Mouse (Mus musculus): ENCODE results near the gene Smc3.
"Not testable (repeated sequence)": the region's sequence is repeated elsewhere in the genome, so short reads cannot be mapped to it uniquely, and the experiment has no call there.

Gene Smc3

DNA sequence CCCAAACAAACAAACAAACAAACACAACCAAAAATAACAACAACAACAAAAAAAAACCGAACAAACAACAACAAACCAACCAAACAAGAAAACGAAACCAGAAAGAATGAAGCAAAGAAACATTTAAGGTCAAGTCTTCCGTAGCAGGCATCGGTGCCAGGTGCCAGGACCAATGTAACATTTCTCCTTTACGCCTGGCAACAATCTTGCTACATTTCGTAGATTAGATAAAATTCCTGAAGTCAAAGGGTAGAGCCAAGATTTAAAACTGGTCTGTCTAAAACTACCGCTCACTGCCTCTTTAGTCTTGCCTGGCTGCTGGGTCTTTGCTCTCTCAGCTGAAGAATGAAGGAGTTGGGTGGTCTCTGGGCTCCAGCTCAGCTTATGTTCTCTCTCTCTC, 24.1 kb upstream of the Smc3 start:
- no peak for DNase-seq (ENCODE audit: low spot score in 2 of 2)

DNA sequence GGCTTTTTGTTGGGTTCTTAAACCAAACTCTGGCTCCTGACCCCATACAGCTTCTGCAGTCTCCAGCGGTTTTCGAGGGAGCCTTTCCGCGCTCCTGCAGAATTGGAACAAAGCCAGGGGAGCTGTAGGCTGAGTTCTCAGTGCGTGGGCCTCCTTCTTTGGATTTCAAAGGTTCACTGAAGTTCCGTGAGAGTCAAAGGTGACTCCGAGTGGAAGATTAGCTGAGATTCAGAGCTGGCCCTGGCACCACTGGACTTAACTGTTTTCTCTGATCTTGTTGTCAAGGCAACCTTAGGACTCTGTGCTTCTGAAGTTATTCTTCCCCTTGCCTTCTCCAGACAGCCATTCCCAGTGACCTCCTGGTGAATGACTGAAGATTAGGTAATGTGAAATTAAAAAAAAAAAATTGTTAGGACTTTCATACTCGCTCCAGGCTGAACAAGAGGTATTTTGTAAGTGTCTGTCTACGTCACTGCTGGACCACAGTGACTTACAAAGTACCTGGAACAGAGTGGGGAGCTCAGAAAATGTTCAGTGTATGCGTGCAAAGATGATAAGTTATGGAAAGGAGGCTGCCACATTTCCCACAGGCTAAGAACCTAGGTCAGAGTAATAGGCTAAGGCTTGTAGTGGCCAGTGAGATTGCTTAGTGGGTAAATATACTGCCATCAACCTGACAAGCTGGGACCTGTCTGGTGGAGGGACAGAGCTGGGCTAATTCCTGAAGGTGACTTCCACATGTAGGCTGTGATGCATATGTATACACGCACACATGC, 23.0 kb upstream of the Smc3 start:
- DNase-seq (ENCODE audit: low spot score in 2 of 2): no peak

DNA sequence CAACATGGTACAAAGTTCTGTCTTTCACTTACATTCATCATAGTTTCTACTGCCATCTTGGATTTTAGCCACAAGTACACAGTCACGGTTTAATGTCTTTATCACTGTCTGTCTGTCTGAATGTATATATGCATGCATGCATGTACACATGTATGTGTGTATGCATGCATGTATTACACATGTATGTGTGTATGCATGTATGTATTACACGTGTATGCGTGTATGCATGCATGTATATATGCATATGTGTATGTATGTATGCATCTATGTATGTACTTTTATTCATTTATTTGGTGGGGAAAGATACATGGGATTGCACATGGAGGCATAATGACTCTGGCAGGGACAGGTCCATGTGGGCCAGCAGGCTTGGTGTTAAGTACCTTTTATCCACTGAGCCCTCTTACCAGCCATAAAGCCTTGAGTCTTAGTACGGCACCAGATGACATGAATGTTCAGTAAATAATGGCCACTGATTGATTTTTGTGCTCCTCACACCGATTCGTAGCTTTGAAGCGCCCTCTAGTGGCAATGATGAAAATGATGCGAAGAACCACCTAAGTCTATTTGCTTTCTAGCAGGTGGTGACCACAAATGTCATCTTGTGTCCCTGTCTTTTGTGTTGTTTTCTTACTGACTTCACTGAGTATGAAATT, 21.5 kb upstream of the Smc3 start:
- DNase-seq (ENCODE audit: low spot score in 2 of 2): peak in 1 of 2 experiments; percentile 55

DNA sequence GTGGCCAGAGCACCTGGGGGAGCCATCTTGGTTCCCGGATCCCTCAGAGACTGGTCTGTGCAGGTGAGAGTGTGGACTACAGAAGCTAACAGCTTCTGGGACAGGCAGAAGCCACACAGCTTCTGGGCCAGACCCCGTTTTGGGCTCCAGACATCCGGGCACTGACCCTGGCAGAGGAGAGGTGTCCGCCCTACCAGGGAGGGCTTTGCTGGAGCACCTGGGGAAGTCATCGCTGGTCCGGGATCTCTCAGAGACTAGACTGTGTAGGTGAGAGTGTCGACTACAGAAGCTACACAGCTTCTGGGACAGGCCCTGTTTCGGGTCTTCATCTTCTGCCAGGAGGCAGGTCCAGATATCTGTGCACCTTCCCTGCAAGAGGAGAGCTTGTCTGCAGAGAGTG, 19.9 kb upstream of the Smc3 start:
- not testable (repeated sequence) for DNase-seq (ENCODE audit: low spot score in 2 of 2)

DNA sequence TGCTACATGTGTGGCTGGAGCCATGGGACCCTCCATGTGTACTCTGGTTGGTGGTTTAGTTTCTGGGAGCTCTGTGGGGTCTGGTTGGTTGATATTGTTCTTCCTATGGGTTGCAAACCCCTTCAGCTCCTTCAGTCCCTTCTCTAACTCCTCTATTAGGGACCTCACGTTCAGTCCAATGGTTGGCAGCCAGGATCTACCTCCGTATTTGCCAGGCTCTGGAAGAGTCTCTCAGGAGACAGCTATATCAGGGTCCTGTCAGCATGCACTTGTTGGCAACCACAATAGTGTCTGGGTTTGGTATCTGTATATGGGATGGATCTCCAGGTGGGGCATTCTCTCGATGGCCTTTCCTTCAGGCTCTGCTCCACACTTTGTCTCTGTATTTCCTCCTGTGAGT, 12.5 kb upstream of the Smc3 start:
- DNase-seq (ENCODE audit: low spot score in 2 of 2): not testable (repeated sequence)

DNA sequence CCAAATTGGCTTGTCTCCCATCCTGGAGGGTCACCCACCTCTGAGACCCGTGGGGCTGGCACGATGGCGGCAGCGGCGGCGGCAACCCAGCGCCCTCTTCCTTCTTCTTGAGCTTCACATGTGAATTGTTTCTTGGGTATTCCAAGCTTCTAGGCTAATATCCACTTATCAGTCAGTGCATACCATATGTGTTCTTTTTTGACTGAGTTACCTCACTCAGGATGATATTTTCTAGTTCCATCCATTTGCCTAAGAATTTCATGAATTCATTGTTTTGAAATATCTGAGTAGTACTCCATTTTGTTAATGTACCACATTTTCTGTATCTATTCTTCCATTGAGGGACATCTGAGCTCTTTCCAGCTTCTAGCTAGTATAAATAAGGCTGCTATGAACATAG, 11.2 kb upstream of the Smc3 start, which contains the start of gene Nutf2-ps1:
Gene Nutf2-ps1 (minus strand): TSS at position 101 of the 400 bp plus-strand sequence.
- DNase-seq (ENCODE audit: low spot score in 2 of 2): not testable (repeated sequence)

DNA sequence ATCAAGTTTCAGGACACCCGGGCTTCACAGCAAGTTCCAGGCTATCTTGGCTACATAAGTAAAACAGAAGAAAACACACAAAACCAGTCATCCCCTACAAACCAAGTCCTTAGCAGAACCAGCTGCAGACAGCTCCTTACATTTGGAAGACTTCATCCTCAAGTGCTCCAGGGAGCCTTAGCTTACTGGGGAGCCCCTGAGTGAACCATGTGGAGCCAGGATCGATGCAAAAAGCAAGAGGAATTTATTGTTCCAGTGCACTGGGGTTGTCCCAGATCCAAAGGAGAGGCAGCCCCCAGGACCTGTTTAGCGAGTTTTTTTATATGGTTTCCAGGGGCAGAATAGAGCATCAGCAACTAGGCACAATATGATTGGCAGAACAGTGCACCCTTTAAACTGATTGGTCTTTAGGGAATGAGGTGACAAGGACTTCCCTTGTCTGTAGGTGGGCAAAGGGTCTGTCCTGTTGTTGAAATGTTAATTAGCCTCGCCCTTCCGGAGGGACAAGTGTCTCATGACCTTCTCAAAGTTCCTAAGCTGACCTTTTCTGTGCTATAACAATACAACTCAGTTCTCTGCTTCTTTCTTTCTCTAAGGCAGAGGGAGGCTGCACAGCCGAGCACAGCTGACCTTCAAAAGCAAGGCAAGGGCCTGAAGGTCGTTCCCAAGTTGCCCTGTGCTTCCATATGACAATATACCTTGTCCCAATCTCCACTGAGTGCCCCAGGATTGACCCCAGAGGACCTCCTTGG, 3.3 kb upstream of the Smc3 start:
- no peak for DNase-seq (ENCODE audit: low spot score in 2 of 2)

DNA sequence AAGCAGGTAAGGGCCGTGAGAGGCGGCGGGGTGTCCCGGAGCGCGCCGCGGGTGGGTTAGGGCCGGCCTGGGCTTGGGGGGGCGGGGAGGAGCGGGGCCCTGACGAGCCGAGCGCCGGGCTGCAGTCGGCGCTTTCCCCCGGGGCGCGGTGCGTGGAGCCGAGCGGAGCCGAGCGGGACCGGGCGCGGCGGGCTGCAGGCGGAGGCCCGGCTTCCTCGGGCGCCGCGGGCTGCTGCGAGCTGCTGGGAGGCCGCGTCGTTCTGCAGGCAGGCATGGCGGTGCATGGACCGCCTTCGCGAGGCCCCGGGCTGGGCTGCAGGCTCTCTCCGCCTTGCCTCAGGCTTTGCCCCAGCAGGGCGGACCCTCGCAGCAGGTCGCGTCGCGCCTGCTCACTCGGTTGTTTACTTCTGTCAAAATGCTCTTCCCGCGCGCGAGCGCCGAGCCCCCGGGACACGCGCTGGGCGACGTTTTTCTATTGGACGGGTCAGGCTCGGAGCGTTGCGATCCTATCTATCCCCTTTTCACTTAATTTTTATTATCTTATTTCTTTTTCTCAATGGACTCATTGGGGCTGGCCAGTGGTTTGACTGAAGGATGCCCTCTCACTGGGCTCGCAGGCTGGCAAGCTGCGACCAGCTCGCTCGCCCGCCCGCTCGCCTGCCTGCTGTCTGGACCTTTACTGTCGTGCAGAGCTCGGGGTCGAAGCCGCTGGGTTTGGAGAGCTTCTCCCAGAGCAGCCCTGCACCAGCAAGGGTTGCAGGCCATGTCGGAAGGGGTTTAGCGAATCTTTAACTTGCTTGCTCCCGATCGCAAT, 558 bp downstream of the Smc3 start:
- DNase-seq (ENCODE audit: low spot score in 2 of 2): peak; percentile 38 to 59

DNA sequence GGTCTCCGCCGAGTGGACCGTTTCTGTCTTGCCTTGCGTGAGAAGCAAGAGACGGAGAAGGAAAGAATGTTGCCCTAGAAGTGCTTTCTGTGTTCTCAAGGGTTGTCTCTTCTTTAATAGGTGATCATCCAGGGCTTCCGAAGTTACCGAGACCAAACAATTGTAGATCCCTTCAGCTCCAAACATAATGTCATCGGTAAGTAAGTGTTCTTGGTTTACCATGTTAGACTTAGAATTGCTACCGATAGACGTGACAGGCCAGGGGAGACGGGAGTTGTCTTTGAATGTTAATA, 1.1 kb downstream of the Smc3 start:
- DNase-seq (ENCODE audit: low spot score in 2 of 2): no peak

DNA sequence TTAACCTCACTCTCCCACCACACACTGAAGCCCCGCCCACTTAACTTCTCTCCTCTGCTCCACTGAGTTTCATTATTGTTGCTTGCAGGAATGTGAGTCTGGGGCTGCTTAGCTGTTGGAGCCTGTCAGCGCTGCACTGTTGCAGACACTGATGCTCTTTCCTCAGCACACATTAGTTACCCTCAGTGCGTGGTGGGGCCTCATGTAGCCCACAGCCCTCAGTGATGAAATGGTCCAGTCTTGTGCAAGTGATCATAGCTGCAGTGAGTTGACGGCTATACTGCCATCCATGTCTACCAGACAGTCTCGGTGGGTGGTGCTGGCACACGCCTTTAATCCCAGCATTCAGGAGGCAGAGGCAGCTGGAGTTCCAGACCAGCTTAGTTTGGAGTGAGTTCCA, 8.7 kb downstream of the Smc3 start:
- no peak for DNase-seq (ENCODE audit: low spot score in 2 of 2)

DNA sequence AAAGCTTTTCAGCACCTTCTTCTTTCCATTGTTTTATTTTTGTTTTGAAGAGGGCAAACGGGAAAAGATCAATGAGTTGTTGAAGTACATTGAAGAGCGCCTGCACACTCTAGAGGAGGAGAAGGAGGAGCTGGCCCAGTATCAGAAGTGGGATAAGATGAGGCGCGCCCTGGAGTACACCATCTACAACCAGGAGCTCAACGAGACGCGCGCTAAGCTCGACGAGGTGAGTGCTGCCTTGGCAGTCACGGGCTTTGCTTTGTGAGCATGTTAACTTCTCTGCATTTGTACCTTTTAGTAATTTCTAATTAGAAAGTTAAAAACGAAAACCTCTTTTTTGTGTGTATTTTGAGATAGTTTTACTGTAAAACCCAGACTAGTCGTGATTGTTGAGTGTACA, 21.5 kb downstream of the Smc3 start:
- DNase-seq (ENCODE audit: low spot score in 2 of 2): no peak

DNA sequence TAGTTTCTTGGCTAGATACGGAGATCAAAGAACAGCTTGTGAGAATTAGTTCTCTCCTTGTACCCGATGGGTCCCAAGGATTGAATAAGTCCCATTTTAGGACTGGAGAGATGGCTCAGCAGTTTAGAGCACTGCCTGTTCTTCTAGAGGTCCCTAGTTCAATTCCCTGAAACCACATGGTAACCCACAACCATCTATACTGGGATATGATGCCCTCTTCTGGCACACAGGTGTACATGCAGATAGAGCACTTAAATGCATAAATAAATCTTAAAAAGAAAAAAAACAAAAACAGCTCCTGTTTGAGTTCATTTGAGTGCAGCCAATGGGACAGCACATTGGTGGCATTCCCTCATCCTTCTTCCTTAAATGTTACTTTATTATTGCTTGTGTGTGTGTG, 37.8 kb downstream of the Smc3 start:
- no peak for DNase-seq (ENCODE audit: low spot score in 2 of 2)

DNA sequence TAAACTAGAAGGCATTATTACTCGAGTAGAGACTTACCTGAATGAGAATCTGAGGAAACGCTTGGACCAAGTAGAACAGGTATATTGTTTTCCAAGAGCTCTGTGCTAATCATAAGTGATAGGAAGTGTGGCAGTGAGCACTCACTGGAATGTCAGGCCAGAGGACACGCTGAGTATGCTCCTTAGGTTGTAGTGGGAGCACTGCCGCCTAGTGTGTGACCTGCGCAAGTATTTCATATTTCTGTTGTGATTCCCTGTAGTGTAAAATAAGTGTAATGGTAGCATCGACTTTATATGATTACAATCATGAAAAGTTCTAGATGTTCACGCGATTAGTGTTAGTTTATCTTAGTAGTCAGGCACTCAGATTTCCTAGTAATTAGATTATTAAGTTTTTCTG, 38.5 kb downstream of the Smc3 start:
- DNase-seq (ENCODE audit: low spot score in 2 of 2): no peak

DNA sequence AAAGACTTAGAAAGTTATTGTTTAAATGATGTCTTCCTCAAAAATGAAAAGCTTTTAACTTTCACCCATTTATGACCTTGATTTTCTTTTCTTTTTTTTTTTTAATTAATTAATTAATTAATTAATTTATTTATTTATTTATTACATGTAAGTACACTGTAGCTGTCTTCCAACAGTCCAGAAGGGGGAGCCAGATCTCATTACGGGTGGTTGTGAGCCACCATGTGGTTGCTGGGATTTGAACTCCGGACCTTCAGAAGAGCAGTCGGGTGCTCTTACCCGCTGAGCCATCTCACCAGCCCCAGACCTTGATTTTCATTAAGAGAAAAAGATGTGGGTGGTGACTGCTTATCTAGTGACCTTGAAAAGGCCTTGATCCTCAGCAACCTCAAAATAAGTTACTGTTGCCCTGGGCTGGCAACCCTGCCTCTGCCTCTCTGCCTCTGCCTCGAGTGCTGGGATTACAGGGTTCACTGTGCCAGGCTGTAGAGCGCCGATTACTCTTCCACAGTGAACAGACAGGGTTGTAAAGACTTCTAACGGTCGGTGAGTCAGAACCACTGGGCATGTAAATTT, 43.9 kb downstream of the Smc3 start:
- no peak for DNase-seq (ENCODE audit: low spot score in 2 of 2)

DNA sequence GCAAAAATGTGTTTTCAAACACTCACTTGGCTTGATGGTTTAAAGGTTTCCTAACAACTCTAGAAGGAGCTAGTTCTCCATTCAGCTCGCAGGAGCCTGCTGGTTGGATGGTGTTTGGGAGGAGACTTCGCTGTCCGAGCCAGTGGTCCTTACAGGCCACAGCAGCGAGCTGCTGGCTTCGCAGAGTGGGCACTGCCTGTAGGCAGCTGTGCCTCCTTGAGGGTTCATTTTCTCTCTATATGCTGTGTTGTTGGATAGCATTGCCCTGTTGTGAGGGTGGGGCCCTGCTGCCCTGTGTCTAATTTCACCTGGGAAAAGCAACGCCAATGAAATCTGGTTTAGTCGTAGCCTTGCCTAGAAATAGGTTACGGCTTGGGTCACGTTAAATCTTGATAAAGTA, 47.1 kb downstream of the Smc3 start:
- no peak for DNase-seq (ENCODE audit: low spot score in 2 of 2)

DNA sequence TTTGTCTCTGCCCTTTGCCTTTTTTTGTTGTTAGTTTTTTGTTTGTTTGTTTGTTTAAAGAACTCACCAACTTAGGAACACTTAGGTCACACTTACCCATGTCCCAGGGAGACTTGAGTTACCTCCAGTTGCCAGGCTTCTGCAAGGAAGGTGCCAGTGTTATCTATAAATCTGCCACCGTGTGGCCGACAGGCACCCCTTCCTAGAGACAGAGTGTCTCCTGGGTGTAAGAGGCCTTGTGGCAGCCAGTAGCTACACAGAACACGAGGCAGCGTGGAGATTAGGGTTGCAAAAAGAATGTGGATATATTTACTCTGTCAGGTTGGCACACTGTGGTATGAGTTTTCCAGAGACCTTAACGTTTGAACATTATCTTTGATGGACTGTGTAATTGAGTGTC, 47.9 kb downstream of the Smc3 start:
- no peak for DNase-seq (ENCODE audit: low spot score in 2 of 2)

DNA sequence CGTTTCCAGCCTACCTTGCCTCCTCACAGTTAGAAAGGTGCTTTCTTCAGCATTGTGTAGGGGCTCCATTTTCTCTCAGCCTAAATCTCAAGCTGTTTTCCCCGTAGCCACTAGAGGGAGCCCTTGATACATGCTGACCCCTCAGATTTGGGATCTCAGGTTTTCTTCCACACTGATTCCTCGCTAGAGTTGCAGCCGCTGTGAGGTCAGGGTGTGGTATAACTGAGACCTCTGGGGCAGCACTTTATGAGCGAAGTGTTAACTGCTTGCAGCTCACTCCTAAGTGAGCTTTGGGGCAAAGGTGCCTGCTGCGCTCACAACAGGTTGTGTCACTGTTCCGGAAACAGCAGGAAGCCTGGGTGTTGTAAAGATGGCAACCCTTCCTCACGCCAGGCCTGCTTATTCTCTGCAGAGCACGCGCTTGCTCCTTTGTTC, 48.6 kb downstream of the Smc3 start:
- DNase-seq (ENCODE audit: low spot score in 2 of 2): peak; percentile 66 to 78

DNA sequence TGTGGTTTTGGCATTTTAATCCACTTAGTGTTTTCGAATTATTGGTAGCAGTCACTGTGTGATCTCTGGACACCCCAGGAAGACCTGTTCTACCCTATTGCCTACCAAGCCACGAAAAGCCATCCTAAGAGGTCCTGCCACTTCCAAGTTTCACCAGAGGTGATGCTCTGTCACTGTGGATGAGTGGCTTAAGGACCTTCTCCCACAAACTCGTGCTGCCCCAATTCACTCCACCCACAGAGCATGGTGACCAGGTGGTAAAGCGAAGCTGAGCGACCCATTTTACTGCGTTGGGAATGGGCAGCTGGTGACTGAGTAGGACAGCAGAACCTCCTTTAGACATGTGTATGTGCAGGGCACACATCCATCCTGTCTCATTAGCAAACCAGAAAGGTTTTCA, 49.2 kb downstream of the Smc3 start:
- no peak for DNase-seq (ENCODE audit: low spot score in 2 of 2)

DNA sequence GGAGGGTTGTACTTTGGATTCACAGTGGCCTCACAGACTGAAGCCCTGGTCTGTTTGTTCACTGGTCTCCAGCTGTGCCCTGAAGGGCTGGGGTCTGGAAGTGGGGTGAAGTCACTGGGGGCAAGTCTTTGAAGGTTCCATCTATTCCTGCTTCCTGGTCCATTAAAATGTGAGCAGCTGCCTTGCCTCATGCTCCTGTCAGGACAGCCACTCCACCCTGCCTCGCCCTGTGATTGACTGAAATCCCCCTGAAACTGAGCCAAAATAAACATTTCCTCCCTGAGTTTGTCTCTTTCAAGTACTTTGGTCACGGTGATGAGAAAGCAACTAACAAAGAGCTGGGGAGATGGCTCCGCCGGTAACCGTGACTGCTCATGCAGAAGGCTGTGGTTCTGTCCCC, 49.6 kb downstream of the Smc3 start:
- DNase-seq (ENCODE audit: low spot score in 2 of 2): no peak

DNA sequence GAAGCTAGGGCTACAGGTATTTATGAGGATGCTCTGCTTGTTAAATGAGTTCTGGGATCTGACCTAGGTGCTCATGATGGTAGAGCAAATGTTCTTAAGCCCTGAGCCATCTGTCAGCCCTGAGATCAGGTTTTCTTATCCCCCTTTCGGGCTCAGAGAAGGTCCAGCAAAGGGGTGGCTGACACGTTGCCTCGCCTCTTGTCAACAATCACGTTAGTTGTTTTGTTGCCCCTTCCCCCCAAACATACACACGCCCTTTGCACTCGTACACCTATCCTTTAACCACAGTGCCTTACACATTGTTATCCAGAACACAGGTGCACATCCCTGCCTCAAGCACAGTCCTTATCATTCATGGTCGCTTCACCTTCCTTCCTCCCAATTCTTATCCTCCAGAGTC, 50.7 kb downstream of the Smc3 start:
- no peak for DNase-seq (ENCODE audit: low spot score in 2 of 2)

DNA sequence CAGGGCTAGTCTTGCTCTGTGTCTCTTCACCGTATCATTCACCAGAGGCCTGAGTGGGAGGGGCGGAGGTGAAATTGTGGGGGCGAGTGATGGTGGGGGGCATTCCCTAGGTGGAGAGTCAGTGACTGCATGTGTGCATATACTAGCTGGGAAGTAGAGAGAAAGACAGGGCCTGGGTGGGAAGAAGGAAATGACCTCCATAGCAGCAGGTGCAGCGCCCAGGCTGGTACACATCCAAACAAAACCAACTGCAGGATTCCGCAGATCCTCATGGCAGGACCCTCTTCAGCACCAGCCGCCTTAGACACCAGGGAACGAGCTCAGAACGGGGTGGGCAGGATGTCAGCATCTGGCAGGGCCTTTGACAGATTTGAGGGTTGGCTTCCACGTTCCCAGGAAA, 52.1 kb downstream of the Smc3 start:
- no peak for DNase-seq (ENCODE audit: low spot score in 2 of 2)
